Comparison of ENCODE assay signal across 10 mouse cellular contexts in the genomic region with DNA sequence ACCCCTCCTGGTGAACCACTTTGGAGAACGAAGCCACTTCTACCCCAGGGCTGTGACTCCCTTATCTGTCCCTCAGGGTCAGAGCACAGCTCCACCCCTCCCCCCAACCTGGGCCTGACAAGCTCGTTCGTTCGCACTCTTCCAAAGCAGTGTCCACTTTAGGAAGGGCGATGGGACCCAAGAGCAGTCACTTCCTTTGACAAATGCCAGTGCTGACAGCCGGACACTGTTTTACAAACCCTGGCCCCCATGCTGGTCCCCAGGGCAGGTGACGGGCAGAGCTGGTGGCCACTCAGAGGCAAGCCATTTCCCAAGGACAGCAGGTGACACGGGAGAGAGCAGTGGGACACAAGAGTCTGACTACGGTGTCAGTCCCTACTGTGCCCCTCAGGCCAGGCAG.
"Had no signal": no experiment of that assay in that cellular context is flagged by ENCODE, and none has a peak within 500 bp of the region (broad histone marks: within the 10 kb centered on the region; RNA-seq: fewer than 3 reads in every experiment).

No protein-coding gene starts in this region.

- H3K4me2 ChIP-seq: liver, embryonic 13.5 days; midbrain, embryonic 11.5 days had no signal

- H3K4me1 ChIP-seq: liver, embryonic 13.5 days had no signal

- H3K36me3 ChIP-seq: liver, embryonic 13.5 days had no signal

- H3K27me3 ChIP-seq: liver, embryonic 13.5 days had no signal

- H3K9ac ChIP-seq: liver, embryonic 13.5 days had no signal

- H3K9me3 ChIP-seq: liver, embryonic 13.5 days had no signal

- H3K27ac ChIP-seq: liver, embryonic 13.5 days had no signal

- H3K4me3 ChIP-seq: liver, embryonic 13.5 days had no signal

- DNase-seq: kidney, postnatal 14 days; kidney, postnatal 4 days; liver, embryonic 13.5 days; lung, adult 2 months; lung, postnatal 14 days; lung, postnatal 4 days; midbrain, embryonic 14.5 days; thymus, adult 18-20 months; thymus, postnatal 36 days had no signal
